Mouse (Mus musculus) C2C12 (cell line): ENCODE results near the gene Itgb5.

Source experiments
- CEBPB ChIP-seq: IDR thresholded peaks from one replicate; pipeline ENCODE4 v1.6.1; 2011; ENCODE audit warnings: low read depth, mild to moderate bottlenecking, control low read depth, moderate library complexity
- CTCF ChIP-seq: IDR thresholded peaks from one replicate; pipeline ENCODE4 v1.5.1; 2011; ENCODE audit not compliant: control insufficient read depth, insufficient read depth, insufficient read length
- FOSL1 ChIP-seq: IDR thresholded peaks from one replicate; pipeline ENCODE4 v1.8.0; 2011; ENCODE audit warnings: mild to moderate bottlenecking, low read length; ENCODE audit not compliant: poor library complexity, insufficient read depth, severe bottlenecking
- MAX ChIP-seq: IDR thresholded peaks from one replicate; pipeline ENCODE4 v1.6.1; 2011; ENCODE audit warnings: mild to moderate bottlenecking, control low read depth

- TF ChIP-seq CTCF = no peak
- TF ChIP-seq FOSL1 = no peak
- no peak for TF ChIP-seq MAX
- no peak for TF ChIP-seq CEBPB
Measured at GRCm38 (mm10) chr16:33953008-33953407, 123.5 kb downstream of the Itgb5 start.
